Mouse (Mus musculus) lung, postnatal 4 days (tissue): ENCODE measurements at regions not wholly inside any gene's neighbourhood (a gene's known extent, or its start where the extent isn't known, plus 50 kb on each side); places are given as distances from the start of the nearest gene placed in this dataset.

Experiments
- DNase-seq, 2 experiments: peaks; one replicate each; pipeline ENCODE4 v3.0.0; 2021

DNA sequence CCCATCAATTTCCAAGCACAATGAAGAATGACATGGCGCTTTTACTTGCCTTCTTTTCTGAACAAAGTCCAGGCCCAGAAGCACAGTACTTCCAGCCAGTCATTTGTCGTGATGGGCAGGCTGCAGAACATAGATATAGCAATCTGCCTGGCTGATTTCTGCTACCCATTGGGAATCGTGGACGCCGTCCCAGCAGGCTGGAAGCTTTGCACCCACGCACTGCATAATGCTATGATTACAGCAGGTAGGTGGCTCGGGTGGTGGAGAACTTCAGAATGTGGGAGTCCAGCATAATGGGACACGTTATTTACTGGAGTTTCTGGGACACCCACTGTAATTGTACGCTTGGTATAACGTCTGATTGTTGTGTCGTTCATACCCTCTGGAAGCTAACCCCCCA, 116.2 kb upstream of the Meis2 start:
- no peak for DNase-seq

DNA sequence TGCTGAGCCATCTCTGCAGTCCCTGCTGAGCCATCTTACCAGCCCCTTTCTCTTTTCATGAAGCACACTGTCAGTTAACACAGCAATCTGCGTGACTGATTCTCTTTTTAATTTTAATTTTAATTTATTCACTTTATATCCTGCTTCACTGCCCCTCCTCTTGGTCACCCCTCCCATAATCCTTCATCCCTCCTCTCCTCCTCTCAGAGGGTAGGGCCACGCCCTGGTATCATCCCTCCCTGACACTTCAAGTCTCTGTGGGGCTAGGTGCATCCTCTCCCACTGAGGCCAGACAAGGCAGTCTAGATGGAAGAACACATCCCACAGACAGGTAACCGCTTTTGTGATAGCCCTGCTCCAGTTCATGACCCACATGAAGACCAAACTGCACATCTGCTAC, 111.5 kb upstream of the Meis2 start:
- no peak for DNase-seq

DNA sequence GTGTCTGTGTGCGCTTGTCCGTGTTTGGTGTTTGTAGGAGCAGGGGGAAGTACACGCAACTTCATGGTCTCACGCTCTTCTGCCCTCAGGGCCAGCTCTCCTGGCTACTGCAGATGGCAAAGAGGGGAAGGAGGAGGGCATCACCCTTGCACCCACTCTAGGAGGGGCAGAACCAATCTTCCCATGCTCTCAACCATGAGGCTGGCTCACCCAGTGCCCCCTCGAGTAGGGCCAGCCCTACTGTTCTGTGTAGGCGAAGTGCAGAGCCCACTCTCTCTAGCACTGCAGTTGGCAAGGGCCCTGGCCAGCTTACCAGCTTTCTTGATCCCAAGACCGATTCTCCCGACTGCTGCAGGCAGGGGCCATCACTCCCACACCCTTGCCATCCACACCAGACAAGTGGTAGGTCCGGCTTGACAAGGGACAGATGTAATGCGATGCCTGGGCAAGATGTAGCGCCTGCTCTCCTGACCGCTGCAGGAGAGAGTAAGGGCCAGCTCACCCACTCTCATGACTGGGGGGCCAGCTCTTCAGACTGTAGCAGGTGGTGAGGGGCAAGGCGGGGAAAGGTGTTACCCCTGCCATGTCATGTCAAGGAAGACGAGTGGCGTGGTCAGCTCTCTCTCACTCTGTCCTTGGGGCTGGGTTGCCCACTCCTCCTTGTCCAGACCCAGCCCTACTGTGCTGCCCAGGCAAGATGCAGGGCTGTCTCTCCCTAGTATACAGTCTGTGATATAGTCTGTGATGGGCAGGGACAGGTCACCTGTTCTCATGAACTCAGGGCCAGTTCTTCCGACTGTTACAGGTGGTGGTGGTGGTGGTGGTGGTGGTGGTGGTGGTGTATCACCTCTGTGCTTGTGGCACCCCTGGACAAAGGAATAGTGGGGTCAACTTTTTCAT, 100.5 kb upstream of the Meis2 start:
- DNase-seq, result no peak
